Mouse (Mus musculus) kidney, postnatal 25 days (tissue): ENCODE data around the gene Trnp1.

Source experiments
- DNase-seq, 2 experiments: peaks; one replicate each; pipeline ENCODE4 v3.0.0; 2021; ENCODE audit warnings: mixed read lengths in 2 of 2

The Trnp1 gene

GRCm38 (mm10) chr4:133494432-133494831, 3.9 kb downstream of the Trnp1 start:
- peak; percentile 90 to 97 for DNase-seq

GRCm38 (mm10) chr4:133493895-133494294, 4.5 kb downstream of the Trnp1 start:
- DNase-seq: peak; percentile 23 to 54

- peak in 1 of 2 experiments; percentile 62 for DNase-seq
Observed at GRCm38 (mm10) chr4:133491800-133492199, 6.5 kb downstream of the Trnp1 start.

DNA sequence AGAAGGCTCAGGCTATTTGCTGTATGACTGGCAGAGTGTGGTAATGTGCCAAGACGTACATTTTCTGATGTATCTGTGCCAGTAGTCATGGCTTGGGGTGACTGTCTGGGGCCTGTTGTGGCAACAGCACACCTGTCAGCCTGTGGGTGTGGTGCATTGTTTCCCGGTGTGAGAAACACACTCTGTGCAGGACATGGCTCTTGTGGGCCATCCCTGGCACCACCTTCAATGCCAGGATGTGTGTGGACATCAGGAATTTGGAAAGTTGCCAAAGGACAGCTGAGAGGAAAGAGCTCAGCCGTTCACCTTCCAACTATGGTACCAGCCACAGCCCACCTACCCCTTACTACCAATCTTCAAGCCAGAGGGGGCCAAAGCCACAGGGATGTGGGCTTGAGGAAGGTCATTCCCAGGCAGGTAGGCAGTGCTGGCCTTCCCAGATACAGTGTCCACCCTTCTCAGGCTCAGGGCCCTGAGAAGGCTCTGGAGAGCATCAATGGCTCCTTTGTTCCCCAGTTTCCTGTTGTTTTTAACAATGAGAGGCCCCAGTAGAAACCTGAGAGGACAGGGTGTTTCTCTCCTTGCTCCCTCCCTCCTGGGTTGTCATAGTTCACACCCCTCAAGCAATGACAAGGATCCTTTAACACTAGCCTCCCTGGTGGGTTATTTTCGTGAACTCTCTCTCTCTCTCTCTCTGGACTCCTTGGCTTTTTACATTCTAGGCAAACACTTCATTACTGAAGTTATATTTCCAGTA, 8.7 kb downstream of the Trnp1 start:
- DNase-seq: no peak

DNA sequence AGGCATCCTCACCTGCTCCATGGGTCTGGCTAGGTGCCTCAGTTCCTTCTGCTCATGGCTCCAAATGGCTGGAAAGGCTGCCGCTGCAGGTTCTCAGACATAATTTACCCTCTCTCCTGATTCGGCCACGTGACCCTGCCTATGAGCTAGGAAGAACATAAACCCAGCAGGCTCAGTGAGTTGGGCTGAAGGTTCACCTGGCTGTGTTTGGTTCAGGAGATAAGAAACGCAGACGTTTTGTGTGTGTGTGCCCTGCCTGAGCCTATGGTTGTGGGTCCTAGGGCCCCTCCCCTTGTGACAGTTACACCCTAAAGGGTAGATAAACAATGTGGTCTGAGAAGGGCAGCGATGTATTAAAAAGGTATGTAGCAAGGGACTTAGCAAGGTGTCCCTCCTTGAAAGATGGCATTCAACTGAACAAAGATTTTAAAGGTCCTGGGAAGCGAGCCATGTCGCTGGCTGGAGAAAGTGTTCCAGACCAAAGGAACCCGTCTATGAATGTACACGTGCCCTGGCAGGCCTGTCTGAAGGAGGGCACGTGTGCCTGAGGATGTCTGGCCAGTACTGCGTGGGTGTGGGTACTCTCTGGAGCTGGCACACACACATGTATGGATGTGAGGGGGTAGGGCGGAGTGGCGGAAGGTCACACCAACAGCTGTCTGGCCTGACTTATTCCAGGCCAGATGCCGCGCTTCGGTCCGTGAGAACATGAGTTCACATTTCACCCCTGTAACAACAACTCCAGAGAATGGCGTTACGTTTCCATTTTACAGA, 9.5 kb downstream of the Trnp1 start:
- peak; percentile 28 to 68 for DNase-seq

DNA sequence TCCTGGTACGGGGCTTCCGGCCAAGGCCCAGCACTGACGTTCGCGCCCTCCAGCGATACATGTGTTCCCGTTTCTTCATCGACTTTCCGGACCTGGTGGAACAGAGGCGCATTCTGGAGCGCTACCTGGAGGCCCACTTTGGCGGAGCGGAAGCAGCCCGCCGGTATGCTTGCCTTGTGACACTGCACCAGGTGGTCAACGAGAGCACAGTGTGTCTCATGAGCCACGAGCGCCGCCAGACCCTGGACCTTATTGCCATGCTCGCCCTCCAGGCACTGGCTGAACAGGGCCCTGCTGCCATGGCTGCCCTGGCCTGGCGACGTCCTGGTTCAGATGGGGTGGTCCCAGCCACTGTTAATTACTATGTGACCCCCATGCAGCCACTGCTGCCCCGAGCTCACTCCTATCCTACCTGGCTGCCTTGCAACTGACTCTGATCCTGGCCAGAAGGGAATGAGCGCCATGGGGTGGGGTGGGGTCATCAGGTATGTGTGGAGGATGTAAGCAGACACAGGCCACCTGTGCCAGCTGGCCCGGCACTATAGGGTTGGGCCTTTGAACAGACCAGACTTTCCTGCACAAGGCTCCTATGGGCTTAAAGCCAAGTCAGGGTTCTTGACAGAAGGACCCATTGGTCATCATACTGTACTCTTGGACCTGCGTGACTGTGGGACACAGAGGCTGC, 11.5 kb downstream of the Trnp1 start:
- DNase-seq: no peak

- no peak for DNase-seq
Observed at GRCm38 (mm10) chr4:133485691-133486425, 12.5 kb downstream of the Trnp1 start.

- peak; percentile 74 to 92 for DNase-seq
Observed at GRCm38 (mm10) chr4:133484266-133485025, 13.9 kb downstream of the Trnp1 start.

GRCm38 (mm10) chr4:133482479-133482878, 15.9 kb downstream of the Trnp1 start:
- no peak for DNase-seq

DNA sequence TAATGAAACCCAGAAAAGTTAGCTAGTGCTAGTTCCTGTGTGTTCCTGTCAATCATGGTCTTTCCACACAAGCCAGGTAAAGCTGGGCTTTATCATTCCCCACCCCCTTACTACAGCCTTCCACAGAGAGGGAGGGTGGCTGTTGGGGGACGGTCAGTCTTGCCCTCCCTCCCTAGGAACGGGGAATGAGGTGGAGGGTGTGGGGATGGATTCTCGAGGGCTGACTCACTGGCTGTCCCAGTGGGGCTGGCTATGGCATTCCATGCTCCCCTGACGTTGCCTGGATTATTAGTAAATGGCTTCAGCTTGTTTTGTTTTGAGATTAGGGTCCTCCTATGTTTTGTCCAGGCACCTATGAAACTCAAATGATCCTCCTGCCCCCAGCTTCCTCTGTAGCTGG, 16.9 kb downstream of the Trnp1 start:
- no peak for DNase-seq

DNA sequence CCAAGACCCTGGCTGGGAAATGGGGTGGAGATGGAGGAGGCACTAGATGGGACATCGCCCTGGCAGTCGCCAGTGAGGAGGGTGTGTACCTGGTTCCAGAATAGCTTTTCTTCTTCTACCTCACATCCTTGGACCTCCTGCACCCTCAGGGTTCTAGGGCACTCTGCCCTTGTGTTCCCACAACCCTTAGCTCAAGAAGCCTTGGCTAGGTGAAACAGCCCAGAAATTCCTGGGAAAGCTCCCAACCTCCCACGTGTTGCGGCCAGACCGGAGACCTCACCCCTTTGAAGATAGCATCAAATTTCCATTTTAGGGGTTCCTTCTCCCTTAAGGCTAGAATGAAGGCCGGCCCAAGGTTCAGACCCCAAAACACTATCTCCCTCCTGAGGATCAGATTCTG, 17.6 kb downstream of the Trnp1 start:
- DNase-seq: peak; percentile 25 to 61

- DNase-seq: no peak
Observed at GRCm38 (mm10) chr4:133480185-133480537, 18.2 kb downstream of the Trnp1 start.

- DNase-seq: peak; percentile 100
Observed at GRCm38 (mm10) chr4:133479458-133480184, 18.7 kb downstream of the Trnp1 start, which contains the start of gene Tent5b. TSS of gene Tent5b (plus strand) at chr4:133480132.

DNA sequence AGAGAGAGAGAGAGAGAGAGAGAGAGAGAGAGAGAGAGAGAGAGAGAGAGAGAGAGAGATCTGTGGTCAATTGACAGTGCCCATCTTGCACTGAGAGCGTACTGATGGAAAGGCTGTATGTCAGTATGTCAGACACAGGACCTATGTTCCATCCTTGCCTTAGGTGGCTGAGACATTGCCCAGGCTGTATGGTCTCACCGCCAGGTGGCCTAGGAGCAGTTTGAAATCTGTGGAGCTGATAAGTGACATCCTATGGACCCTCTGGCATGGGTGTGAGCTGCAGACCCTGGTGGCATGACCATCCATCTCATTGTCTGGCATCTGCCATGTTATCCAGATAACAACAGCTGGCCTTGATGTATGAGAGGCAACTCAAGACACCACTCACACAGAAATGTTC, 24.5 kb downstream of the Trnp1 start:
- no peak for DNase-seq

GRCm38 (mm10) chr4:133471135-133471821, 27.1 kb downstream of the Trnp1 start:
- no peak for DNase-seq

GRCm38 (mm10) chr4:133469122-133469521, 29.2 kb downstream of the Trnp1 start:
- DNase-seq: peak; percentile 19 to 62

DNA sequence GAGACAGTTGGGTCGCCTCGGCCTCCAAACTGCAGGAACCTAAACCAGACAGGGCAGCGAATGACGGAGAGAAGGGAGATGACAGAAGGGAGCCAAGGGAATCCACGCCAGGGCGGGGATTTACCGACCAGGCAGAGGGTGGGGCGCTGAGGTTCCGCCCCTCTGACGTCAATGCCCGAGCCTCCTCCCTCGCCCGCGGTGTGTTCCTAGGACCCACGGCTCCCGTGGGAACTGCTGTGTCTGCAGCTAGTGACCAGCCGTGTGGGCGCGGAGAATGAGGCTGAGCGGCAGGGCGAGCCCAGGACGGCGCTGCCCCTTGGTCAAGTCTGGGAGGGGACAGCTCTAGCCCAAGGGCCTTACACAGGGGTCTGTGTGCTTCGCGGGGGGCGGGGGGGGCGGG, 30.3 kb downstream of the Trnp1 start:
- DNase-seq: peak; percentile 87 to 93

GRCm38 (mm10) chr4:133463184-133463583, 35.2 kb downstream of the Trnp1 start:
- DNase-seq: peak in 1 of 2 experiments; percentile 16

- DNase-seq: no peak
Observed at GRCm38 (mm10) chr4:133461362-133461761, 37.0 kb downstream of the Trnp1 start.

GRCm38 (mm10) chr4:133460796-133461325, 37.5 kb downstream of the Trnp1 start:
- no peak for DNase-seq
